Mouse (Mus musculus): Measurements from ENCODE around the gene Clpp. TPM values are rescaled to one million over a fixed set of nuclear protein-coding genes. Genes with fewer than 3 reads are reported as not detected.

The Clpp gene
- polyA plus RNA-seq, 1 experiment from 2014 or later, result 172 TPM

- H3K36me3 ChIP-seq (ENCODE audit: control insufficient read depth, insufficient read depth, low read length), result peaks cover 37% of the 10 kb centered on the region
- peak overlapping the region; percentile 84 for H3K9ac ChIP-seq (replicated peaks; ENCODE audit: low read length)
- peaks cover 11% of the 10 kb centered on the region for H3K4me1 ChIP-seq (ENCODE audit: control insufficient read depth, insufficient read depth, low read length)
- no peak overlapping the region for H3K27ac ChIP-seq (replicated peaks; ENCODE audit: low read depth, low read length)
- ATAC-seq (ENCODE audit: low FRiP score, low TSS enrichment) (no peak), DNase-seq (no peak)
- no peaks in the 10 kb centered on the region for H3K9me3 ChIP-seq (ENCODE audit: control insufficient read depth, low read length)
- H3K4me2 ChIP-seq (ENCODE audit: low read length), result peak overlapping the region; percentile 70
- no peaks in the 10 kb centered on the region for H3K27me3 ChIP-seq (ENCODE audit: control insufficient read depth, insufficient read depth, low read length)
- peak overlapping the region; percentile 87 for H3K4me3 ChIP-seq (replicated peaks; ENCODE audit: low read depth, low read length)
- 78% methylated on average over 2 of the region's 2 CpGs for WGBS
Measured at GRCm38 (mm10) chr17:56990966-56991365, 861 bp downstream of the Clpp start.

GRCm38 (mm10) chr17:56995046-56995445, 4.9 kb downstream of the Clpp start:
- peaks cover 54% of the 10 kb centered on the region for H3K36me3 ChIP-seq (ENCODE audit: control insufficient read depth, insufficient read depth, low read length)

GRCm38 (mm10) chr17:56996506-56996905, 6.4 kb downstream of the Clpp start:
- ATAC-seq (ENCODE audit: low FRiP score, low TSS enrichment), result no peak
- peaks cover 61% of the 10 kb centered on the region for H3K36me3 ChIP-seq (ENCODE audit: control insufficient read depth, insufficient read depth, low read length)
- peak overlapping the region; percentile 72 for H3K4me2 ChIP-seq (ENCODE audit: low read length)

More at GRCm38 (mm10) chr17:56995046-56995445, 4.9 kb downstream of the Clpp start:
- ATAC-seq (ENCODE audit: low FRiP score, low TSS enrichment) (no peak), DNase-seq (no peak)
- Histone ChIP-seq H3K27me3 (ENCODE audit: control insufficient read depth, insufficient read depth, low read length) (no peaks in the 10 kb centered on the region), H3K4me2 (ENCODE audit: low read length) (no peak overlapping the region), H3K27ac (replicated peaks; ENCODE audit: low read depth, low read length) (no peak overlapping the region), H3K4me1 (ENCODE audit: control insufficient read depth, insufficient read depth, low read length) (peaks cover 20% of the 10 kb centered on the region), H3K9me3 (ENCODE audit: control insufficient read depth, low read length) (no peaks in the 10 kb centered on the region), H3K9ac (replicated peaks; ENCODE audit: low read length) (no peak overlapping the region), H3K4me3 (replicated peaks; ENCODE audit: low read depth, low read length) (no peak overlapping the region)
- 91% methylated on average over 8 of the region's 8 CpGs for WGBS

GRCm38 (mm10) chr17:56997029-56997667, 7.0 kb downstream of the Clpp start, which contains the start of gene Alkbh7:
Alkbh7 (plus strand) TSS chr17:56997339.
- Histone ChIP-seq H3K27me3 (ENCODE audit: control insufficient read depth, insufficient read depth, low read length) (no peaks in the 10 kb centered on the region), H3K4me3 (replicated peaks; ENCODE audit: low read depth, low read length) (peak within 1 kb of the TSS; percentile 76), H3K4me1 (ENCODE audit: control insufficient read depth, insufficient read depth, low read length) (peaks cover 9% of the 10 kb centered on the region; the same call in 1 of the 2 replicates), H3K36me3 (ENCODE audit: control insufficient read depth, insufficient read depth, low read length) (peaks cover 61% of the 10 kb centered on the region), H3K27ac (replicated peaks; ENCODE audit: low read depth, low read length) (peak within 1 kb of the TSS; percentile 85), H3K9me3 (ENCODE audit: control insufficient read depth, low read length) (no peaks in the 10 kb centered on the region), H3K9ac (replicated peaks; ENCODE audit: low read length) (peak within 1 kb of the TSS; percentile 70), H3K4me2 (ENCODE audit: low read length) (peak within 1 kb of the TSS; percentile 72)
- ATAC-seq (ENCODE audit: low FRiP score, low TSS enrichment), result peak; percentile 97
- peak; percentile 95 for DNase-seq
- WGBS, result under 1% methylated on average over 38 of the region's 38 CpGs

More at GRCm38 (mm10) chr17:56996506-56996905, 6.4 kb downstream of the Clpp start:
- no peak for DNase-seq
- H3K9me3 ChIP-seq (ENCODE audit: control insufficient read depth, low read length), result no peaks in the 10 kb centered on the region
- H3K27ac ChIP-seq (replicated peaks; ENCODE audit: low read depth, low read length), result no peak overlapping the region
- H3K4me1 ChIP-seq (ENCODE audit: control insufficient read depth, insufficient read depth, low read length), result peaks cover 12% of the 10 kb centered on the region; the same call in 1 of the 2 replicates
- H3K27me3 ChIP-seq (ENCODE audit: control insufficient read depth, insufficient read depth, low read length), result no peaks in the 10 kb centered on the region
- no peak overlapping the region for H3K4me3 ChIP-seq (replicated peaks; ENCODE audit: low read depth, low read length)
- no peak overlapping the region for H3K9ac ChIP-seq (replicated peaks; ENCODE audit: low read length)
- WGBS, result 81% methylated on average over 2 of the region's 2 CpGs

- no peak overlapping the region for H3K4me2 ChIP-seq (ENCODE audit: low read length)
- H3K9ac ChIP-seq (replicated peaks; ENCODE audit: low read length), result no peak overlapping the region
- no peaks in the 10 kb centered on the region for H3K9me3 ChIP-seq (ENCODE audit: control insufficient read depth, low read length)
- H3K4me3 ChIP-seq (replicated peaks; ENCODE audit: low read depth, low read length), result no peak overlapping the region
- 93% methylated on average over 9 of the region's 9 CpGs for WGBS
- peaks cover 9% of the 10 kb centered on the region; the same call in 1 of the 2 replicates for H3K4me1 ChIP-seq (ENCODE audit: control insufficient read depth, insufficient read depth, low read length)
- ATAC-seq (ENCODE audit: low FRiP score, low TSS enrichment), result no peak
- DNase-seq, result no peak
- H3K27ac ChIP-seq (replicated peaks; ENCODE audit: low read depth, low read length), result no peak overlapping the region
- H3K27me3 ChIP-seq (ENCODE audit: control insufficient read depth, insufficient read depth, low read length), result no peaks in the 10 kb centered on the region
- H3K36me3 ChIP-seq (ENCODE audit: control insufficient read depth, insufficient read depth, low read length), result peaks cover 60% of the 10 kb centered on the region
Measured at GRCm38 (mm10) chr17:56999414-56999813, 9.3 kb downstream of the Clpp start.

GRCm38 (mm10) chr17:56999968-57000609, 10.0 kb downstream of the Clpp start, which contains the start of gene Pspn:
Pspn (minus strand) TSS chr17:57000018.
- WGBS, result 82% methylated on average over 9 of the region's 9 CpGs
- no peak for ATAC-seq (ENCODE audit: low FRiP score, low TSS enrichment)

GRCm38 (mm10) chr17:57001228-57001627, 11.1 kb downstream of the Clpp start:
- H3K4me1 ChIP-seq (ENCODE audit: control insufficient read depth, insufficient read depth, low read length), result peaks cover 9% of the 10 kb centered on the region; the same call in 1 of the 2 replicates
- peaks cover 60% of the 10 kb centered on the region for H3K36me3 ChIP-seq (ENCODE audit: control insufficient read depth, insufficient read depth, low read length)
- ATAC-seq (ENCODE audit: low FRiP score, low TSS enrichment) (no peak), DNase-seq (no peak)
- H3K9me3 ChIP-seq (ENCODE audit: control insufficient read depth, low read length), result no peaks in the 10 kb centered on the region
- no peak overlapping the region for H3K4me2 ChIP-seq (ENCODE audit: low read length)
- no peak overlapping the region for H3K27ac ChIP-seq (replicated peaks; ENCODE audit: low read depth, low read length)
- no peak overlapping the region for H3K9ac ChIP-seq (replicated peaks; ENCODE audit: low read length)
- 80% methylated on average over 8 of the region's 8 CpGs for WGBS
- H3K4me3 ChIP-seq (replicated peaks; ENCODE audit: low read depth, low read length), result no peak overlapping the region
- H3K27me3 ChIP-seq (ENCODE audit: control insufficient read depth, insufficient read depth, low read length), result no peaks in the 10 kb centered on the region

More at GRCm38 (mm10) chr17:56999968-57000609, 10.0 kb downstream of the Clpp start, which contains the start of gene Pspn:
- Histone ChIP-seq H3K27ac (replicated peaks; ENCODE audit: low read depth, low read length) (no peak within 1 kb of the TSS), H3K4me3 (replicated peaks; ENCODE audit: low read depth, low read length) (no peak within 1 kb of the TSS), H3K4me2 (ENCODE audit: low read length) (no peak within 1 kb of the TSS), H3K4me1 (ENCODE audit: control insufficient read depth, insufficient read depth, low read length) (peaks cover 9% of the 10 kb centered on the region; the same call in 1 of the 2 replicates), H3K27me3 (ENCODE audit: control insufficient read depth, insufficient read depth, low read length) (no peaks in the 10 kb centered on the region), H3K9ac (replicated peaks; ENCODE audit: low read length) (no peak within 1 kb of the TSS), H3K36me3 (ENCODE audit: control insufficient read depth, insufficient read depth, low read length) (peaks cover 60% of the 10 kb centered on the region), H3K9me3 (ENCODE audit: control insufficient read depth, low read length) (no peaks in the 10 kb centered on the region)
- no peak for DNase-seq

- no peak overlapping the region for H3K9ac ChIP-seq (replicated peaks; ENCODE audit: low read length)
- WGBS, result 91% methylated on average over 7 of the region's 7 CpGs
- H3K4me1 ChIP-seq (ENCODE audit: control insufficient read depth, insufficient read depth, low read length), result no peaks in the 10 kb centered on the region
- no peak for DNase-seq
- no peak overlapping the region for H3K27ac ChIP-seq (replicated peaks; ENCODE audit: low read depth, low read length)
- no peaks in the 10 kb centered on the region for H3K9me3 ChIP-seq (ENCODE audit: control insufficient read depth, low read length)
- peaks cover 80% of the 10 kb centered on the region for H3K36me3 ChIP-seq (ENCODE audit: control insufficient read depth, insufficient read depth, low read length)
- no peak overlapping the region for H3K4me3 ChIP-seq (replicated peaks; ENCODE audit: low read depth, low read length)
- no peak overlapping the region for H3K4me2 ChIP-seq (ENCODE audit: low read length)
- no peaks in the 10 kb centered on the region for H3K27me3 ChIP-seq (ENCODE audit: control insufficient read depth, insufficient read depth, low read length)
- ATAC-seq (ENCODE audit: low FRiP score, low TSS enrichment), result no peak
Measured at GRCm38 (mm10) chr17:57003994-57004393, 13.9 kb downstream of the Clpp start.
